Mouse (Mus musculus) limb, embryonic 10.5 days (tissue): Measurements from ENCODE around the gene Brcc3. TPM values are rescaled to one million over a fixed set of nuclear protein-coding genes. Genes with fewer than 3 reads are reported as not detected.
"Not testable (repeated sequence)": the region's sequence is repeated elsewhere in the genome, so short reads cannot be mapped to it uniquely, and the experiment has no call there.

Experiments used
- DNase-seq: peaks from one replicate; pipeline ENCODE4 v3.0.0-alpha.2; 2017; ENCODE audit warnings: low spot score
- H3K27ac ChIP-seq: fragments of 300-500 bp; sonication (generic); 2 replicates; pipeline ENCODE4 v1.5.1; 2016; ENCODE audit warnings: mild to moderate bottlenecking
- H3K27me3 ChIP-seq: fragments of 300-500 bp; sonication (generic); 2 replicates; pipeline ENCODE4 v1.6.1; 2016; ENCODE audit warnings: low read depth, mild to moderate bottlenecking; ENCODE audit not compliant: poor library complexity, severe bottlenecking
- H3K36me3 ChIP-seq: fragments of 300-500 bp; sonication (generic); 2 replicates; pipeline ENCODE4 v1.6.1; 2016; ENCODE audit warnings: mild to moderate bottlenecking, moderate library complexity
- H3K4me1 ChIP-seq: fragments of 300-500 bp; sonication (generic); 2 replicates; pipeline ENCODE4 v1.6.1; 2016
- H3K4me3 ChIP-seq: fragments of 300-500 bp; sonication (generic); 2 replicates; pipeline ENCODE4 v1.5.1; 2016; ENCODE audit warnings: mild to moderate bottlenecking, moderate library complexity
- H3K9me3 ChIP-seq: fragments of 300-500 bp; sonication (generic); replicated peaks from 2 replicates; pipeline ENCODE4 v1.6.1; 2016; ENCODE audit warnings: mild to moderate bottlenecking
- WGBS: fragments of 180-500 bp; shearing (Covaris S2); methylation state at CpG from one replicate; pipeline ENCODE4 v1.1.7; 2016; 5-methylcytosine and 5-hydroxymethylcytosine counted together
- polyA plus RNA-seq: library from polyadenylated mRNA; unstranded; fragments of >200 nt; fragmentation: Nextera tagmentation; extraction: Ambion mirVana; gene quantifications from 2 replicates; pipeline ENCODE4 v1.2.1, GENCODE M21; 2016

The Brcc3 gene
- polyA plus RNA-seq, 1 experiment from 2014 or later: 85.6 TPM

GRCm38 (mm10) chrX:75475182-75475644 is 58.8 kb downstream of the Brcc3 start:
- peak; percentile 75 for DNase-seq
- H3K27ac ChIP-seq, H3K9me3 ChIP-seq, H3K4me1 ChIP-seq, H3K36me3 ChIP-seq, H3K27me3 ChIP-seq: not testable (repeated sequence)
- peak overlapping the region; percentile 41 for H3K4me3 ChIP-seq
- WGBS: 17% methylated on average over 37 of the region's 37 CpGs

- WGBS: 81% methylated on average over 1 of the region's 1 CpGs
- H3K27ac ChIP-seq: no peak overlapping the region
- H3K36me3 ChIP-seq: no peaks in the 10 kb centered on the region
- no peaks in the 10 kb centered on the region for H3K9me3 ChIP-seq
- no peaks in the 10 kb centered on the region for H3K4me1 ChIP-seq
- DNase-seq: no peak
- no peak overlapping the region for H3K4me3 ChIP-seq
- H3K27me3 ChIP-seq: no peaks in the 10 kb centered on the region
Measured at GRCm38 (mm10) chrX:75489886-75490285, 73.5 kb downstream of the Brcc3 start.

Other genes with a start within 250 kb of the Brcc3 start
- gene Fundc2, start 34.2 kb upstream of the Brcc3 start, polyA plus RNA-seq: 27.6 and 32.5 TPM in 2 replicates
- gene F8, start 34.0 kb upstream of the Brcc3 start, polyA plus RNA-seq: 0.87 and 1.2 TPM in 2 replicates
- 12.5 and 13.5 TPM in 2 replicates for gene Cmc4, start within 50 bp of the Brcc3 start, polyA plus RNA-seq
- gene Mtcp1, start within 50 bp of the Brcc3 start, polyA plus RNA-seq: 7.8 and 9.4 TPM in 2 replicates
- 163 and 172 TPM in 2 replicates for gene Vbp1, start 97.7 kb downstream of the Brcc3 start, polyA plus RNA-seq
- 4.7 and 5.2 TPM in 2 replicates for gene Rab39b, start 161.6 kb downstream of the Brcc3 start, polyA plus RNA-seq